Comparison of ENCODE assay signal across 12 mouse cellular contexts in genomic region chr16:20975406-20975805, GRCm38 (mm10).
DNase-seq lines count a peak whose midpoint lies in the region; ATAC-seq lines count a peak whose summit lies in the region.
"Had no signal": no experiment of that assay in that cellular context is flagged by ENCODE, and none has a peak within 500 bp of the region (broad histone marks: within the 10 kb centered on the region; RNA-seq: fewer than 3 reads in every experiment).

No protein-coding gene starts in this region.

- no peaks in the 10 kb centered on the region for H3K27me3 ChIP-seq in heart, embryonic 13.5 days (replicated peaks)
- no peaks in the 10 kb centered on the region for H3K27me3 ChIP-seq in heart, embryonic 12.5 days (replicated peaks)
- no peaks in the 10 kb centered on the region for H3K27me3 ChIP-seq in forebrain, embryonic 12.5 days
- H3K27me3 ChIP-seq: embryonic facial prominence, embryonic 13.5 days; limb, embryonic 12.5 days had no signal

- peaks cover 19% of the 10 kb centered on the region for H3K4me1 ChIP-seq in heart, embryonic 13.5 days
- H3K4me1 ChIP-seq in heart, embryonic 12.5 days (replicated peaks) = peaks cover 20% of the 10 kb centered on the region
- H3K4me1 ChIP-seq in forebrain, embryonic 12.5 days = no peaks in the 10 kb centered on the region

- H3K4me2 ChIP-seq in heart, embryonic 13.5 days = no peak overlapping the region
- no peak overlapping the region for H3K4me2 ChIP-seq in heart, embryonic 12.5 days
- no peak overlapping the region for H3K4me2 ChIP-seq in forebrain, embryonic 12.5 days
- H3K4me2 ChIP-seq: embryonic facial prominence, embryonic 13.5 days; limb, embryonic 12.5 days had no signal

- no peaks in the 10 kb centered on the region for H3K36me3 ChIP-seq in heart, embryonic 13.5 days
- no peaks in the 10 kb centered on the region for H3K36me3 ChIP-seq in heart, embryonic 12.5 days
- H3K36me3 ChIP-seq in forebrain, embryonic 12.5 days (replicated peaks) = no peaks in the 10 kb centered on the region
- H3K36me3 ChIP-seq: embryonic facial prominence, embryonic 13.5 days; limb, embryonic 12.5 days had no signal

- H3K27ac ChIP-seq in heart, embryonic 13.5 days (replicated peaks) = 0 out of 2 replicates have a peak overlapping the region, but pooled peaks have one; percentile 16
- no peak overlapping the region for H3K27ac ChIP-seq in heart, embryonic 12.5 days (ENCODE audit: poor library complexity, severe bottlenecking)
- no peak overlapping the region for H3K27ac ChIP-seq in forebrain, embryonic 12.5 days
- H3K27ac ChIP-seq: embryonic facial prominence, embryonic 13.5 days; limb, embryonic 12.5 days; macrophage had no signal

- no peak overlapping the region for H3K4me3 ChIP-seq in heart, embryonic 13.5 days
- no peak overlapping the region for H3K4me3 ChIP-seq in heart, embryonic 12.5 days
- H3K4me3 ChIP-seq in forebrain, embryonic 12.5 days (replicated peaks) = no peak overlapping the region
- H3K4me3 ChIP-seq: embryonic facial prominence, embryonic 13.5 days; limb, embryonic 12.5 days had no signal

- peak; percentile 20 for DNase-seq in lung, postnatal 14 days
- DNase-seq in lung, postnatal 25 days (ENCODE audit: low spot score) = no peak
- DNase-seq in forelimb bud, embryonic 11.5 days (ENCODE audit: low read depth, low spot score) = peak; percentile 11
- peak; percentile 68 for DNase-seq in testis, postnatal 10 days (ENCODE audit: low spot score)
- DNase-seq: cerebellum, adult 11-12 months; right cerebral cortex, postnatal 25 days had no signal

- ATAC-seq in heart, embryonic 13.5 days (ENCODE audit: extremely low read depth, insufficient number of reproducible peaks, low FRiP score, low TSS enrichment) = no peak
- ATAC-seq in heart, embryonic 12.5 days (ENCODE audit: insufficient number of reproducible peaks, low FRiP score) = no peak
- no peak for ATAC-seq in forebrain, embryonic 12.5 days (ENCODE audit: low FRiP score)

- 13% methylated on average over 2 of the region's 2 CpGs for whole genome bisulfite sequencing in heart, embryonic 13.5 days
- 17% methylated on average over 2 of the region's 2 CpGs for WGBS in heart, embryonic 12.5 days
- WGBS in forebrain, embryonic 12.5 days = 50% methylated on average over 2 of the region's 2 CpGs

- no peaks in the 10 kb centered on the region for H3K9me3 ChIP-seq in heart, embryonic 13.5 days
- H3K9me3 ChIP-seq in heart, embryonic 12.5 days (replicated peaks) = no peaks in the 10 kb centered on the region
- no peaks in the 10 kb centered on the region for H3K9me3 ChIP-seq in forebrain, embryonic 12.5 days
- H3K9me3 ChIP-seq: embryonic facial prominence, embryonic 13.5 days; limb, embryonic 12.5 days had no signal

- H3K9ac ChIP-seq in heart, embryonic 13.5 days = no peak overlapping the region
- no peak overlapping the region for H3K9ac ChIP-seq in heart, embryonic 12.5 days
- H3K9ac ChIP-seq in forebrain, embryonic 12.5 days = no peak overlapping the region
- H3K9ac ChIP-seq: embryonic facial prominence, embryonic 13.5 days; limb, embryonic 12.5 days had no signal
